Mouse (Mus musculus) midbrain, postnatal 0 days (tissue): Measurements from ENCODE around the gene Rrm2. TPM values are rescaled to one million over a fixed set of nuclear protein-coding genes. Genes with fewer than 3 reads are reported as not detected.

Experiments
- ATAC-seq: fragments of 200-750 bp; cut with Nextera tagmentation; 2 replicates; pipeline ENCODE4 v1.8.0; 2017; ENCODE audit warnings: moderate number of reproducible peaks, mild to moderate bottlenecking, moderate TSS enrichment, moderate library complexity; ENCODE audit not compliant: low FRiP score
- DNase-seq: peaks from one replicate; pipeline ENCODE4 v3.0.0-alpha.2; 2015; ENCODE audit warnings: low spot score
- H3K27ac ChIP-seq: fragments of 300-500 bp; sonication (generic); 2 replicates; pipeline ENCODE4 v1.5.1; 2014; ENCODE audit warnings: low read depth, mild to moderate bottlenecking, low read length, mixed read lengths
- H3K27me3 ChIP-seq: fragments of 300-500 bp; sonication (generic); 2 replicates; pipeline ENCODE4 v1.6.1; 2014; ENCODE audit warnings: low read length, control low read depth, mixed read lengths; ENCODE audit not compliant: insufficient read depth
- H3K36me3 ChIP-seq: fragments of 300-500 bp; sonication (generic); 2 replicates; pipeline ENCODE4 v1.6.1; 2014; ENCODE audit warnings: low read length, control low read depth, mixed read lengths; ENCODE audit not compliant: insufficient read depth
- H3K4me1 ChIP-seq: fragments of 300-500 bp; sonication (generic); 2 replicates; pipeline ENCODE4 v1.6.1; 2014; ENCODE audit warnings: mild to moderate bottlenecking, control low read depth, antibody characterized with exemption, low read length, mixed read lengths; ENCODE audit not compliant: insufficient read depth
- H3K4me2 ChIP-seq: fragments of 300-500 bp; sonication (generic); 2 replicates; pipeline ENCODE4 v1.6.1; 2014; ENCODE audit warnings: low read depth, mild to moderate bottlenecking, low read length, mixed read lengths; ENCODE audit not compliant: poor library complexity, severe bottlenecking
- H3K4me3 ChIP-seq: fragments of 300-500 bp; sonication (generic); 2 replicates; pipeline ENCODE4 v1.5.1; 2014; ENCODE audit warnings: low read depth, mild to moderate bottlenecking, low read length, moderate library complexity
- H3K9ac ChIP-seq: fragments of 300-500 bp; sonication (generic); replicated peaks from 2 replicates; pipeline ENCODE4 v1.6.1; 2014; ENCODE audit warnings: mild to moderate bottlenecking, low read length, moderate library complexity, mixed read lengths; ENCODE audit not compliant: poor library complexity, severe bottlenecking
- H3K9me3 ChIP-seq: fragments of 300-500 bp; sonication (generic); 2 replicates; pipeline ENCODE4 v1.6.1; 2016; ENCODE audit warnings: low read length, control low read depth
- CTCF ChIP-seq: IDR thresholded peaks from 2 replicates; pipeline ENCODE4 v1.5.1; 2016; ENCODE audit warnings: antibody characterized with exemption, mild to moderate bottlenecking
- WGBS: fragments of 180-500 bp; shearing (Covaris S2); extraction: QIAGEN DNeasy Blood & Tissue Kit; methylation state at CpG from one replicate; pipeline ENCODE4 v1.1.7; 2014; 5-methylcytosine and 5-hydroxymethylcytosine counted together
- polyA plus RNA-seq: library from polyadenylated mRNA; unstranded; fragments of >200 nt; fragmentation: Nextera tagmentation; extraction: Ambion mirVana; gene quantifications from 2 replicates; pipeline ENCODE4 v1.2.1, GENCODE M21; 2015
- total RNA-seq: library from RNA; depleted of rRNA; stranded (reverse); fragments of >200 nt; gene quantifications from 2 replicates; pipeline ENCODE4 v1.2.3, GENCODE M21; 2014

Rrm2 gene
- total and polyA plus RNA-seq, 2 experiments from 2014 or later, result 15.1 to 23.4 TPM

- peak; percentile 33; the same call in 1 of the 2 replicates for TF ChIP-seq CTCF
- Histone ChIP-seq H3K9me3 (no peaks in the 10 kb centered on the region), H3K4me2 (peak overlapping the region; percentile 94), H3K4me1 (peaks cover 4% of the 10 kb centered on the region; the same call in 1 of the 2 replicates), H3K27me3 (peaks cover 7% of the 10 kb centered on the region; the same call in 1 of the 2 replicates), H3K4me3 (peak overlapping the region; percentile 76), H3K9ac (peak overlapping the region; percentile 81), H3K36me3 (no peaks in the 10 kb centered on the region), H3K27ac (no peak overlapping the region)
- ATAC-seq (peak; percentile 71), DNase-seq (no peak)
- 2% methylated on average over 42 of the region's 61 CpGs for WGBS
Observed at GRCm38 (mm10) chr12:24680492-24681285, 27.4 kb upstream of the Rrm2 start.

DNA sequence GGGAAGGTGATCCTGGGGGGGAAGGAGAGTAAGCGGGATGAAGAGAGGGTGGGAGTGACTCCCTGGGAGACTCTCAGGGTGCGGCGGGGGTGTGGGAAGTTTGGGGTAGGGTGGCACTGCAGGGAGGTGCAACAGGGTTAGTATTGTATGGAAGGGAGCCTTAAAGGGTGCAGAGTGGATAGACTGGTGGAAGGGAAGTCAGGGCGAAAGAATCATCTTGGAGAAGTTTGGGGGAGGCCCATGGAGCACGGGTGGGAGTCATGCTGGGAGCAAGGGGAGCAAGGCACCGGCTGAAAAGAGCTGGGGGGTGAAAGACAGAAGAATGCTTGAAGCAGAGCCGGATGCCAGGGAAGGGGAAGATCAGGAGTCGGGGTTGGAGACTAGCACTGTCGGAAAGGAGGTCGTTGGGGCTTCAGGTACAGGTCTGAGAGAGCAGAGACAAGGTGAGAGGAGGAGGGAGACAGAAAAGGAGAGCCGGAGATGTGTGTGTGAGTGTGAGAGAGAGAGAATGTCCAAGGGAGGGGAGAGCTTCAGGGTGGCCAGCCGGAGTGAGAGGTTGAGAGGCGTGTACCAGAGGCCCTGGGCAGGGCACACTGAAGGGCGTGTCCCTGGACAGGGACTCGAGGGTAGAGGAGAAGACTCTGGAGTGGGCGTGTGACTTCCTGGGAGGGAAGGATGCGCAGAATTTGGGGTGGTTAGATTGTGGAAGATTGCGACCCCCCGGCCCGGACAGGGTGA, 26.6 kb upstream of the Rrm2 start, which contains the start of gene Cys1:
Cys1 (minus strand) TSS at position 528 of the 738 bp plus-strand sequence.
- H3K9ac ChIP-seq, result peak within 1 kb of the TSS; percentile 81
- TF ChIP-seq CTCF, result no peak
- H3K27ac ChIP-seq, result no peak within 1 kb of the TSS

DNA sequence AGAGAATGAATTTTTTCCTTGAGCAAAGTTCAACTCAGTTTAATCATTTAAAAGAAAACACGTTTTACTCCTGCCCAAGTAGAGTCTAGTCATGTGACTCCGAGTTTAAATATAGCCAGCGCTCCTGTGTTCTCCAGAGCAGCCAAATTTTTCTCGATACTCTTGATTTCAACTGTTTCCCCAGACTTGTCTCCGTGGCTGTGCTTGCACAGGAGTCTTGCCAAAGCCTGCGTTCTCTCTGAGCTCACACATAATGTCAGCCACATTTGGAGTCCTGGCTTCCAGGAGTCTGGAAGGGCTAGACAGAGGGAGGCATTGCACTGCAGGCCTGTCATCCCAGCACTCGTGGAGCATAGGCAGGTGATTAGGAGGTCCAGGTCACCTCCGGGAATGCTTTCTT, 25.5 kb upstream of the Rrm2 start:
- TF ChIP-seq CTCF, result no peak
- Histone ChIP-seq H3K36me3 (no peaks in the 10 kb centered on the region), H3K9me3 (no peaks in the 10 kb centered on the region), H3K4me3 (no peak overlapping the region), H3K9ac (no peak overlapping the region), H3K4me1 (peaks cover 4% of the 10 kb centered on the region; the same call in 1 of the 2 replicates), H3K27me3 (peaks cover 7% of the 10 kb centered on the region; the same call in 1 of the 2 replicates), H3K27ac (no peak overlapping the region), H3K4me2 (no peak overlapping the region)
- WGBS, result 49% methylated on average over 8 of the region's 8 CpGs
- no peak for ATAC-seq
- no peak for DNase-seq

More for the DNA sequence above, 26.6 kb upstream of the Rrm2 start, which contains the start of gene Cys1:
- no peak for DNase-seq
- ATAC-seq, result peak; percentile 42; the same call in 1 of the 2 replicates
- Histone ChIP-seq H3K36me3 (no peaks in the 10 kb centered on the region), H3K27me3 (peaks cover 7% of the 10 kb centered on the region; the same call in 1 of the 2 replicates), H3K4me1 (peaks cover 4% of the 10 kb centered on the region; the same call in 1 of the 2 replicates), H3K4me3 (peak within 1 kb of the TSS; percentile 76), H3K9me3 (no peaks in the 10 kb centered on the region), H3K4me2 (peak within 1 kb of the TSS; percentile 94)
- WGBS, result 6% methylated on average over 20 of the region's 20 CpGs

GRCm38 (mm10) chr12:24683461-24683860, 24.6 kb upstream of the Rrm2 start:
- no peak overlapping the region for H3K9ac ChIP-seq
- no peaks in the 10 kb centered on the region for H3K36me3 ChIP-seq
- peaks cover 4% of the 10 kb centered on the region; the same call in 1 of the 2 replicates for H3K4me1 ChIP-seq
- TF ChIP-seq CTCF, result no peak
- no peak overlapping the region for H3K4me3 ChIP-seq
- H3K27ac ChIP-seq, result no peak overlapping the region
- no peaks in the 10 kb centered on the region for H3K9me3 ChIP-seq
- WGBS, result 77% methylated on average over 7 of the region's 7 CpGs
- no peak for DNase-seq
- no peak overlapping the region for H3K4me2 ChIP-seq
- H3K27me3 ChIP-seq, result peaks cover 7% of the 10 kb centered on the region; the same call in 1 of the 2 replicates
- ATAC-seq, result no peak

DNA sequence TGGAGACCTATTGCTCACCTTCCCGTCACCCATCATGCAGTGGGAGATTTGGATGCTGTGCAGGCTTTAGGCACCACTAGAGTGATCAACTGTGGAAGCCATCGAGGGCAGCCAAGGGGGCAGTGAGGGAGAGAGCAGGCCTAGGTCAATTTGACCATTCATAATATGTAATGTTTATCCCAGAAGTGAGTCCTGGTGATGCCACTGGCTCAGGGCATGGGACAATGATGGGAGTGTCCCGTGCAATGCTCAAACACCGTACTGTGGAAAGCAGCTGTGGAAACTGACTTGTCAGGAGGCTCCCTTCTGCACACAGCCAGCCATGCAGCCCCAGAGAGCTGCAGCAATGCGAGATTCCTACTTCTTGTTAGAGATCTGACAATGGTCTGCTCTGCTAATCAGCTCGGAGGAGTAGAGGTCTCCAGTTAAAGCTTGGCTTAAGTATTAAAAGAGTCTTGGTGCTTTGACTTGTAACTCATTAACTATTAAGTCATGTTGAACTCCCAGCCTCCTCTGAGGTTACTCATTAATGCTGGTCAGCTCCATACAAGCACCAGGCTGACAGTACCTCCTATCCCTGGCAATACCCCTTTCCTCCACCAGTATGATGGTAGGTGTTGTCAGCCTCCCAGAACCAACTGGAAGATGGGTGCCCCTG, 21.9 kb upstream of the Rrm2 start:
- no peak for ATAC-seq
- Histone ChIP-seq H3K27ac (no peak overlapping the region), H3K9ac (no peak overlapping the region), H3K36me3 (no peaks in the 10 kb centered on the region), H3K4me2 (no peak overlapping the region), H3K4me3 (no peak overlapping the region), H3K9me3 (no peaks in the 10 kb centered on the region), H3K27me3 (0 out of 2 replicates have a peak, but pooled peaks cover 7% of the 10 kb centered on the region), H3K4me1 (peaks cover 4% of the 10 kb centered on the region; the same call in 1 of the 2 replicates)
- 74% methylated on average over 6 of the region's 6 CpGs for WGBS
- DNase-seq, result no peak
- TF ChIP-seq CTCF, result no peak
